Comparison of ENCODE assay signal across 8 mouse cellular contexts in genomic region chr11:119909436-119909835, GRCm38 (mm10). TPM values are rescaled to one million over a fixed set of nuclear protein-coding genes. Genes with fewer than 3 reads are reported as not detected.
DNase-seq lines count a peak whose midpoint lies in the region; ATAC-seq and TF ChIP-seq lines count a peak whose summit lies in the region.

No protein-coding gene starts in this region.

- ATAC-seq in liver, embryonic 15.5 days (ENCODE audit: insufficient read depth) = no peak

- intact Hi-C loops in heart, adult 2 months (cut with DNase I) = loop anchor here (1.0 kb wide), 1 partner anchor 82 kb away; no protein-coding TSS in a partner anchor

- WGBS in heart, adult 2 months = 0% methylated on average over 5 of the region's 5 CpGs
- WGBS in liver, embryonic 15.5 days (ENCODE audit: insufficient replicate concordance) = 1% methylated on average over 5 of the region's 5 CpGs

- no peaks in the 10 kb centered on the region for H3K79me2 ChIP-seq in heart, adult 2 months (replicated peaks; ENCODE audit: control insufficient read depth, insufficient read depth, low read length)

- no peaks in the 10 kb centered on the region for H3K27me3 ChIP-seq in heart, adult 2 months (ENCODE audit: control insufficient read depth, insufficient read depth, low read length)
- H3K27me3 ChIP-seq in liver, embryonic 15.5 days = peaks cover 11% of the 10 kb centered on the region; the same call in 1 of the 2 replicates

- TF ChIP-seq EP300 in heart, adult 2 months (IDR thresholded peaks at IDR 0.05; ENCODE audit: insufficient read depth, low read depth, low read length) = peak; percentile 82

- no peak overlapping the region for H3K4me3 ChIP-seq in heart, adult 2 months
- H3K4me3 ChIP-seq in liver, embryonic 15.5 days (replicated peaks) = no peak overlapping the region

- no peak overlapping the region for H3K27ac ChIP-seq in heart, adult 2 months
- H3K27ac ChIP-seq in liver, embryonic 15.5 days (replicated peaks) = no peak overlapping the region

- peaks cover 5% of the 10 kb centered on the region for H3K4me1 ChIP-seq in heart, adult 2 months (ENCODE audit: control insufficient read depth, insufficient read depth, low read length)
- H3K4me1 ChIP-seq in liver, embryonic 15.5 days (replicated peaks) = peaks cover 20% of the 10 kb centered on the region

- no peaks in the 10 kb centered on the region for H3K9me3 ChIP-seq in liver, embryonic 15.5 days (replicated peaks)

- no peak overlapping the region for H3K9ac ChIP-seq in heart, adult 2 months (ENCODE audit: low read depth, low read length)
- no peak overlapping the region for H3K9ac ChIP-seq in liver, embryonic 15.5 days

- DNase-seq in right cerebral cortex, adult 18-20 months = peak; percentile 62
- DNase-seq in right cerebral cortex, postnatal 36 days (ENCODE audit: low spot score in 2 of 2) = no peak
- DNase-seq in cerebellum, adult 8-10 months = peak; percentile 63
- DNase-seq in heart, adult 2 months = peak; percentile 45 to 85
- DNase-seq in kidney, adult 9 months = peak; percentile 71
- DNase-seq in ovary, postnatal 36 days (ENCODE audit: low spot score) = peak; percentile 77
- DNase-seq in thymus, postnatal 4 days = peak; percentile 93

- H3K4me2 ChIP-seq in liver, embryonic 15.5 days = 0 out of 2 replicates have a peak overlapping the region, but pooled peaks have one; percentile 10

- peak; percentile 93 for TF ChIP-seq CTCF in heart, adult 2 months (IDR thresholded peaks at IDR 0.05)

- no peak for TF ChIP-seq POLR2A in heart, adult 2 months (IDR thresholded peaks at IDR 0.05; ENCODE audit: insufficient read depth, low read depth, low read length)

- H3K36me3 ChIP-seq in heart, adult 2 months (ENCODE audit: control insufficient read depth, insufficient read depth, low read length) = no peaks in the 10 kb centered on the region
- no peaks in the 10 kb centered on the region for H3K36me3 ChIP-seq in liver, embryonic 15.5 days (replicated peaks)

RNA-seq across cellular contexts. Expression of gene Chmp6, which starts 3.8 kb away (rescaled TPM):
- total RNA-seq in heart, adult 2 months (2021) = 10 to 100 TPM; 25.9 to 30.1 TPM
- 26.8 and 28.9 TPM in 2 replicates for polyA plus RNA-seq in heart, adult 2 months (2012; rRNA removed)
- polyA plus RNA-seq in liver, embryonic 15.5 days (2015; fragmentation: Nextera tagmentation; extraction: Ambion mirVana) = 25.4 and 29.5 TPM in 2 replicates

RNA-seq across cellular contexts. Expression of gene Baiap2, which starts 33.1 kb away (rescaled TPM):
- 10 to 100 TPM in 1 of 2 experiments, 1 to 10 TPM in 1; 5.8 to 10.3 TPM for total RNA-seq in heart, adult 2 months (2021)
- 10.5 and 10.9 TPM in 2 replicates for polyA plus RNA-seq in heart, adult 2 months (2012; rRNA removed)
- polyA plus RNA-seq in liver, embryonic 15.5 days (2015; fragmentation: Nextera tagmentation; extraction: Ambion mirVana) = 8.0 and 9.4 TPM in 2 replicates

Comparison
In these comparisons a context has a peak if more than half of its experiments do, and no peak if none do; other contexts are left out.
1. DNase-seq: peak in right cerebral cortex, adult 18-20 months (single experiment), cerebellum, adult 8-10 months (single experiment), heart, adult 2 months (2 of 2), kidney, adult 9 months (single experiment), ovary, postnatal 36 days (single experiment) and thymus, postnatal 4 days (single experiment); none in right cerebral cortex, postnatal 36 days (0 of 2).